Mouse (Mus musculus) splenic B cell, adult 2 months (primary cell): ENCODE measurements around the gene Hist1h3b.
"Not testable (repeated sequence)": the region's sequence is repeated elsewhere in the genome, so short reads cannot be mapped to it uniquely, and the experiment has no call there.

Experiments used
- DNase-seq: peaks from one replicate; pipeline ENCODE4 v3.0.0-alpha.2; 2011; ENCODE audit warnings: low read depth, low spot score
- H3K27me3 ChIP-seq: 2 replicates; pipeline ENCODE4 v1.6.1; 2012; ENCODE audit warnings: mild to moderate bottlenecking, low read length, moderate library complexity, mixed read lengths; ENCODE audit not compliant: control insufficient read depth, poor library complexity, insufficient read depth, severe bottlenecking
- H3K36me3 ChIP-seq: 2 replicates; pipeline ENCODE4 v1.6.1; 2012; ENCODE audit warnings: mild to moderate bottlenecking, low read length, moderate library complexity, mixed read lengths; ENCODE audit not compliant: control insufficient read depth, poor library complexity, insufficient read depth, severe bottlenecking

The Hist1h3b gene

DNA sequence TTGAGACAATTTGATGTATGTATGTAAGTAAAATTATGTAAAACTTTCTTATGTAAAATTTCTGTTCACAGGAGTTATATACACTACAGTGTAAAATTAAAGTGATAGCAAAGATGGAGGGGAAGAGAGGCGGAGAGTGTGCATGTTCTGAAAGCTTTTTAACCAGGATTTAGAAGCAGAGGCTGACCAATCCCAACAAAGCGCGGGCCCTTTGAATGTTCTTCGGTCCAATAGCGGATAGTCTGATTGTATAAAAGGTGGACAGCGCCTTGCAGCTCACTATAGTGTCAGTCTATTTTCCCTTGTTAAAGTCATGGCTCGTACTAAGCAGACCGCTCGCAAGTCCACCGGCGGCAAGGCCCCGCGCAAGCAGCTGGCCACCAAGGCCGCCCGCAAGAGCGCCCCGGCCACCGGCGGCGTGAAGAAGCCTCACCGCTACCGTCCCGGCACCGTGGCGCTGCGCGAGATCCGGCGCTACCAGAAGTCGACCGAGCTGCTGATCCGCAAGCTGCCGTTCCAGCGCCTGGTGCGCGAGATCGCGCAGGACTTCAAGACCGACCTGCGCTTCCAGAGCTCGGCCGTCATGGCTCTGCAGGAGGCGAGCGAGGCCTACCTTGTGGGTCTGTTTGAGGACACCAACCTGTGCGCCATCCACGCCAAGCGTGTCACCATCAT lies at the start of gene Hist1h3b:
Gene Hist1h3b, plus strand, starts transcription at position 201 of the 675 bp plus-strand sequence.
- peak; percentile 90 for DNase-seq
- H3K27me3 ChIP-seq, H3K36me3 ChIP-seq: not testable (repeated sequence)

DNA sequence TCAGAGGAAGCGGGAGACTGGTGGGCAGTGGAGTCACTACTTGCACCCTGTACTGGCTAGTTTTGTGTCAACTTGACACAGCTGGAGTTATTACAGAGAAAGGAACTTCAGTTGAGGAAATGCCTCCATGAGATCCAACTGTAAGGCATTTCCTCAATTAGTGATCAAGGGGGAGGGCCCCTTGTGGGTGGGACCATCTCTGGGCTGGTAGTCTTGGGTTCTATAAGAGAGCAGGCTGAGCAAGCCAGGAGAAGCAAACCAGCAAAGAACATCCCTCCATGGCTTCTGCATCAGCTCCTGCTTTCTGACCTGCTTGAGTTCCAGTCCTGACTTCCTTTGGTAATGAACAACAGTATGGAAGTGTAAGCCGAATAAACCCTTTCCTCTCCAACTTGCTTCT lies 49.3 kb upstream of the Hist1h3b start:
- not testable (repeated sequence) for H3K36me3 ChIP-seq, H3K27me3 ChIP-seq, DNase-seq

DNA sequence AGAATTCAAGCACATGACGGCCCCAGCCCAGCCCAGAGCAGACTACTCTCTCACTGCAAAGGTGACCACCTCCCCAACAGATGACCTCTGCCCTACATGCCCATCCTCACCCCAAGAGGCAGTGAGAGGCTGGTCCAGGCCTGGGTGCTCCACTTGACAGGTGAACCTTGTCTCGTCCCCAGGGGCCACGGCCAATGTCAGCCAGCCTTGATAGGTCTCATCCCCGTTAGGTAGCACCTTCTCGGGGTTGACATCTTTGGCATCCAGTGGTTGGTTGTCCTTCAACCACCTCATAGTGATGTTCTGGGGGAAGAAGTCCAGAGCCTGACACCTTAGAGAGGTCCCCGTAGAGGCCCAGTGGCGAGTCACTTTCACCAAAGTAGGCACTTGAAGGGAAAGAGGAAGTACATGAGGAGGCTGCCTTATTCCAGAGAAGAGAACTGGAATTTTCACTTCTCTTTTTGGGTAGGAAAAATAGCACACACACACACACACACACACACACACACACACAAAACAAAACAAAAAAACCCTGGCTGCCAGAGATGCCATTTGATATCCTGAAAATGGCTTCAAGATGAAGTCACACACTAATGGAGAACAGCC lies 46.2 kb upstream of the Hist1h3b start:
- DNase-seq: peak; percentile 52
- H3K27me3 ChIP-seq: no peaks in the 10 kb centered on the region

DNA sequence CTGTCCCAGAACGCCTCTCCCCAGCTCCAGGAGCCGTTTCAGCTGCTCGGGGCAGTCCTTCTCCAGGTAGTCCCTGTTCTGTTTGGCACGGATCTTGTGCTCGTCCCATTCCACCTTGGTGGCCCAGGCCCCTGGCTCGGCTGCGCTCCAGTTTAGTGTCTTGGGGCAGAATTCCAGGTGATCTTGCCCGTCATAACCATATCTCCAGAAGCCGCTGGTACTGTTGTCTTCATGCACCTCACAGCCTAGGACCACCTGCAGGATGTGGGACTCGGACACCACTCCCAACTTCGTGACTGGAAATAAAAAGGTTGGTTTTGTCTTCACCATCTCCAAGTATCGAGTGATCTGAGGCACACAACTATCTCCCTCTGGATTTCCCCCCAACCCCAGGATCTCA lies 45.3 kb upstream of the Hist1h3b start:
- DNase-seq: no peak
- H3K27me3 ChIP-seq: no peaks in the 10 kb centered on the region
- no peaks in the 10 kb centered on the region for H3K36me3 ChIP-seq

More for the DNA sequence above, 46.2 kb upstream of the Hist1h3b start:
- no peaks in the 10 kb centered on the region for H3K36me3 ChIP-seq

DNA sequence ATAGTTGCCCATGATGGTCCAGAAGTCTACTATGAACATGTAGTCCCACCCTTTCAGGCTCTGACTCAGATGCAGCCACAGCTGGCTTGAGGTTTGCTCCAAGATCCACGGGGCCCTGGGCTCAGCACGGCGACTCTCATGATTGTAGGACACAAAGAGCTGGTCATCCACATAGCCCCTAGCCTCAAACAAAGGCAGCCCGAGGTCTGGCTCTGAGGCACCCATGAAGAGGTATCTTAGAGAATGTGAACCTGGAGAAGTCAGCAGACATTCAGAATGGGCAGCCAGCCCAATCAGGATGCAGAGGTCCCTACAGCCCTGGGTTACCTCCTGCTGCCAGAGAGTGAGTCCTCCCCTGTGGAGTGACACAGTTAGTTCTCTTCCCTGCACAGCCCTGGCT lies 44.0 kb upstream of the Hist1h3b start:
- DNase-seq: no peak

DNA sequence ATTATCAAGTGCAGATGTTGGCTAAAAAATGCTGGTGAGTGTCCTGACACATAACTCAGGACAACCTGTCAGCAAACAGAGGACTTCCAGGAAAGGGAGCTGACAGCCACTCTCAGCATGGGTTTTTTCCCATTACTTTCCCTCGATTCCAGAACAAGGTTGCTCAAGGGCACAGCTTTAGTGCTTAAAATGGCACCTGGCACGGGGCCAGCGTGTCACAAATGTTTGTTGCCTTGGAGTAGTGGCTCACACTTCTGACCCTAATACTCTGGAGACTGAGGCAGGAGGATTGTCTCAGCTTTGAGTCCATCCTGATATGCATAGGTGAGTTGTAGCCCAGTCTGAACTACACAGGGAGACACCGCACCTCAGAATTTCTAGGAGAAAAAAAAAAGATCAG lies 43.4 kb upstream of the Hist1h3b start:
- no peak for DNase-seq
- Histone ChIP-seq H3K36me3 (no peaks in the 10 kb centered on the region), H3K27me3 (no peaks in the 10 kb centered on the region)

More for the DNA sequence above, 44.0 kb upstream of the Hist1h3b start:
- no peaks in the 10 kb centered on the region for H3K36me3 ChIP-seq
- no peaks in the 10 kb centered on the region for H3K27me3 ChIP-seq

DNA sequence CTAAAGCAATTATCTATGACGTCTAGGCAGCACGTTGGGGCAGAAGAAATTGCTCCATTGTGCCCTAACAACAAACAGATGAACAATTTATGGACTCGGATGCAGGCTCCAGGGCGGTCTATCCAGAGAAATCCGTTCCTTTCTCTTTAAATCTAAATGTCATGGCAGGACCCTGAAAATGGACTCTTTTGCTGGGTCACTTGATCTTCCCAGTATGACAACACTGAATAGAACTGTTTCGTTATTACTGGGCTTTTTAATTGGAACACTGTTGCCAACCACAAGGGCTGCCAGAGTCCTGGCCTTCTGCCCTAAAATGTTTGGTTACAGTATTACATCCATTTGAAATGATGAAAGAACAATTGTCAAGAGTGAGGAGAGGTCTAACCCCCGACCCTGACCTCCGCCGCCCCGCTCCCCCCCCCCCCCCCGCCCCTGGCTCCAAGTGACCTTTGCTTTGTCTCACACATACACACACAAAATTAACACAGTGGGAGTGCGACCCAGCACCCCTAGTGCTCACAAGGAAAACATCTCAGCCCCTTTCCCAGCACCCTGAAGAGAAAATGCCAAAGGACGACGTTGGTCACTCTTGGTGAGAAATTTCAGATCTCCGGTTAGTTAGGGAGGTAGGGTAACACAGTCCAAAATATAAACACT lies 42.2 kb upstream of the Hist1h3b start:
- no peak for DNase-seq
- Histone ChIP-seq H3K36me3 (no peaks in the 10 kb centered on the region), H3K27me3 (no peaks in the 10 kb centered on the region)

DNA sequence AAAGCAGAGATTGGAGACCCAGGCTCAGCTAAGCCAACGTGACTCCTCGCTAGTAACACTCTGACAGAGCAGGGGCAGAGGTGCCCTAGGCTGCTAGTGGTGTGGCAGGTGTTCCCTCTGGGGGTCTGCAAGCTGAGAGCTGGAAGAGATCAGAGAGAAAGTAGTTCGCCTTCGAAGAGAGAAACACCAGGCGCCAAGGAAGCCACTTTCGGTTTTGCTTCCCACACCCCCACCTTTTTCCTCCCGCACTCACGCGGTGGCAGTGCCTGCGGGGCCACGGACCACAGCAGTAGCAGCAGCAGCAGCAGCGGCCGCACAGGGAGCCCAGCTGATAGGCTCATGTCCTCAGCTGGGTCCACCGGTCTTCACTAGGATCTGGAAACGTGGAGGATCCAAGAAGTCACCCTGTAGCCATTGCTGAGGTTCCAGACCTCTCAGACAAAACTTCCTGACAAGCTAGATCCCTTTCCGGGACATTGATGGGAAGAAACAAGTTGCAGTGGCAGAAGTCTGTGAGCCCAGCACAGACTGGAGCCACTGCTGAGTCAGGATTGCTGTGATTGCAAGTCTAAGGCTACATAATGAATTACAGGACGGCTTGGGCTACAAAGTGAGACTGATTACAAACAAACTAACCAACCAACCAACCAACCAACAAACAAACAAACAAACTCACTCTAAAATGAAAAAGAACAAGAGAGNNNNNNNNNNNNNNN lies 41.5 kb upstream of the Hist1h3b start, which contains the start of gene Hfe:
Gene Hfe, minus strand, starts transcription at position 481 of the 716 bp plus-strand sequence.
- DNase-seq: peak; percentile 71
- Histone ChIP-seq H3K36me3 (no peaks in the 10 kb centered on the region), H3K27me3 (no peaks in the 10 kb centered on the region)

DNA sequence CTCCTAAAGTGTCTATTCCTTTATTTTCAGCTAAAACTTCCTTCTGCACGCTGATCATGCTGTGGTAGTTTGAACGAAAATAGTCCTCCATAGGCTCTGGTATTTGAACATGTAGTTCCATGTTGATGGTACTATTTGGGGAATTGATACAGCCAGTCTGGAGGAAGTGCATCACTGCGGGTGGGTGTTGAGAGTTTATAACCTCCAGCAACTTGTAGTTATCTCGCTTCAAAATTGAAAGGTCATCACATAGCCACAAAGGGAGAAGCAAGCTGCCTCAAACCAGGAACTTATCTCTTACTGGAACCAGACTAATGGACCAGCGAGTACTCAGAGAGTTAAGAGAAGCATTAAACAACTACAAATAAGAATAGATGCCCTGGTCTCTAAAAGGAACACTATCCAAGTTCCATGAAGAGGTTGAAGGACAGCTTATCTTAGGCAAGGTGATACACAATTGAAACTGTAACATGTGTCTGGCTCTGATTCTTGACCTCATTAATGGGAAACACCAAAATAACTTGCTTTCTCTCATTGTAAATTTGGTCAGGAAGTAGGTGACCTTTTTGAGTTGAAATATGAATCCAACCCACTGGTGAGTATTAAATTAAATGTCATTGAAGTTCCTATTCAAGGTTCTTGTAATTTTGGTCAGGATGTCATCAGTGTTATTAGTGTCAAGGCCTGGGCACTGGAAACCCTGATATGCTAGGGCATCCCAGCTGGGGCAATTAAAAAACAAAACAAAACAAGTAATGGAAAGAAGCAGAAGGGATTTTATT lies 35.6 kb upstream of the Hist1h3b start:
- Histone ChIP-seq H3K27me3 (no peaks in the 10 kb centered on the region), H3K36me3 (no peaks in the 10 kb centered on the region)
- no peak for DNase-seq

DNA sequence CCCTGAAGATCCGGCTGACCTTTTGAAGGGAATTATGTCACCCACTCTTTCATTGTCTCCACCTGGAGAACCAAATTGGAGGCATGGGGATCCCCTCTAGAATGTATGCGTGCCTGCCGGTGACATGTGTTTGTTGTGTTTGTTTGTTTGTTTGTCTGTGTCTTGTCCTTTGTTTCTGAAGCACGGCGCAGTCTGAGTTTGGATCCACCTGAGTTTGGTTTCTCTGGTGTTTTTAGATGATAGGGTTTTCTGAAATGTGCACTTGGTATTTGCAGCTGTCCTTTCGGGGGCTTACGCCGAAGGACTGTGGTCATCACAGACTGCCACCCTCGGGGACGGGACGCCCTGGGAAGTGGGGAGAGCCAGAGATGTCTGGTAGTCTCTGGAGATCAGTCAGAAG lies 34.9 kb upstream of the Hist1h3b start:
- H3K36me3 ChIP-seq: no peaks in the 10 kb centered on the region
- no peaks in the 10 kb centered on the region for H3K27me3 ChIP-seq
- DNase-seq: no peak

DNA sequence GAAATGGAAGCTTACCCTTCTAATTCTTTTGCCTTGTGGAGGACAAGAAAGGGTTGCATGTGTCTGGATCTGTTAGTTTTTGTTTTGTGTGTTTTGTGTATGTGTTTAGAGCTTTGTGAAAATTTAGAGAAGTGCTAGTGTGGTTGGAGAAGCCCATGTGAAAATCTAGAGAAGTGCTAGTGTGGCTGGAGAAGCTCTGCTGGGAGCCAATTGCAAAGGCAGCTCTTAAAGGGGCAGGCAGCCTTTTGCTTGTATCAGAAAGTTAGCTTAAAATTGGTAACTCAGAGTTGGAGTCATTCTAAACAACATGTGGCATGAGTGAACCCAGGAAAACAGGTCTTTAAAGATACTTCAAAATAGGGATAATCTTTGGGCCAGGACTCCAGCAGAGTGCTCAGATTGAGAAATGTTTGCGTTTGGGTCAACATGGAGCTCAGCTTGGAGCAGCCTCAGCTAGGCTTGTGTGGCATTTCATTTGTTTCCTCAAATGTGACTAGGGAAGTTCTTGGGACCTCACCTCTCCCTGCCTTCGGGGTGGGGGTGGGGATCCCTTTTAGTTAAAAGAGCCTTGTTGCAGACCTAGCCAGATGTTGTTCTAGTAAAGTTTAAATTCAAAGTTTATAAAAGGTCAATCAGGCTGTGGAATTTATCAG lies 34.3 kb upstream of the Hist1h3b start:
- H3K36me3 ChIP-seq, H3K27me3 ChIP-seq, DNase-seq: not testable (repeated sequence)

DNA sequence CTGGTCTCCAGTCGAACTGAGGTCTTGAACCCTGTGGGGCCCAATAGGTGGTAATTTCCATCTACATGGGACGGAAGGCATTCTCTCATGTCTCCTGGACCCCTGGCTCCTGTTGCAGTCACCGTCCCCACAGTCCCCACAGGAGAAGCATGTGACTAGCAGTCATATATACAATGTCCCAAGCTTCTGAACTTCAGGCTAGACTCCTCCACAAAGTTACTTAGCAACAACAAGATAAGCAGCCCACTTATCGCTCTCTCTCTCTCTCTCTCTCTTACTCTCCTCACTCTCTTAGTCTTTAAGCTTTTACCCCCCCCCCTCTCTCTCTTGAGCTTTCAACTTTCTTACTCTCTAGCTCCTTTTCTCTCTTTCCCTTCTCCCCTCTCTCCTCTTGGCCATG lies 27.8 kb upstream of the Hist1h3b start:
- Histone ChIP-seq H3K36me3 (no peaks in the 10 kb centered on the region), H3K27me3 (no peaks in the 10 kb centered on the region)
- DNase-seq: no peak

DNA sequence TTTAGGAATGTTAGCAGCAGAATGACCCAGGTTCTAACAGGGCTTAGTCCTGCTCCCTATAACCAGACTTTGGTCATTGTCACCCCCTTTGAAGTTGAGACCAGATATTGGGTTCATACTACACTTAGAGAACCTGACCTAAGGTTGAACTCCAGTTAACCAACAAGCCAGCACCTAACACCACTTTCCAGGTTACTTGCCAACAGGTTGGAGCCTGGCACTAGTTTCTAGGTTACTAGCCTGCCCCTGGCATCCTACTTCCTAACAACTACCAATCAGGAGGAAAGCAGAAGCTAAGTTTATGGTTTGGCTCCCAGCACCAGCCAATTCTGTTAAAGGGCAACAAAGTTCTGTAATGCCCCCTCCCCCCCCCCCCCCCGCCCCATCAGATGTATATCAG lies 26.9 kb upstream of the Hist1h3b start:
- Histone ChIP-seq H3K36me3 (no peaks in the 10 kb centered on the region), H3K27me3 (no peaks in the 10 kb centered on the region)
- no peak for DNase-seq
